Mouse (Mus musculus): ENCODE data around the gene Rnf34. TPM values are rescaled to one million over a fixed set of nuclear protein-coding genes. Genes with fewer than 3 reads are reported as not detected.

Gene Rnf34
- total RNA-seq, 2 experiments from 2014 or later = 38.9 to 40.0 TPM

GRCm38 (mm10) chr5:122863053-122863452 is 13.2 kb downstream of the Rnf34 start:
- no peak for DNase-seq
- intact Hi-C loops (cut with DNase I) = loop anchor here (10.0 kb wide), 1 partner anchor 48 kb away; no protein-coding TSS in a partner anchor

GRCm38 (mm10) chr5:122872626-122873025 is 22.8 kb downstream of the Rnf34 start:
- intact Hi-C loops (cut with DNase I) = no loop called here
- no peak for DNase-seq

GRCm38 (mm10) chr5:122873573-122873972 is 23.7 kb downstream of the Rnf34 start:
- intact Hi-C loops (cut with DNase I) = no loop called here
- DNase-seq = no peak

GRCm38 (mm10) chr5:122874359-122874758 is 24.5 kb downstream of the Rnf34 start:
- intact Hi-C loops (cut with DNase I) = no loop called here
- no peak for DNase-seq

- intact Hi-C loops (cut with DNase I) = no loop called here
- DNase-seq = no peak
Measured at GRCm38 (mm10) chr5:122876671-122877070, 26.8 kb downstream of the Rnf34 start.

- no peak for DNase-seq
- intact Hi-C loops (cut with DNase I) = no loop called here
Measured at GRCm38 (mm10) chr5:122880241-122880980, 30.6 kb downstream of the Rnf34 start.

GRCm38 (mm10) chr5:122881313-122881712 is 31.5 kb downstream of the Rnf34 start:
- peak; percentile 73 for DNase-seq
- intact Hi-C loops (cut with DNase I) = no loop called here

GRCm38 (mm10) chr5:122882256-122883050 is 32.6 kb downstream of the Rnf34 start:
- intact Hi-C loops (cut with DNase I) = no loop called here
- DNase-seq = no peak

- intact Hi-C loops (cut with DNase I) = no loop called here
- DNase-seq = no peak
Measured at GRCm38 (mm10) chr5:122883237-122883636, 33.4 kb downstream of the Rnf34 start.

GRCm38 (mm10) chr5:122883652-122884235 is 33.9 kb downstream of the Rnf34 start:
- DNase-seq = no peak
- intact Hi-C loops (cut with DNase I) = no loop called here

GRCm38 (mm10) chr5:122884594-122885348 is 34.9 kb downstream of the Rnf34 start:
- intact Hi-C loops (cut with DNase I) = no loop called here
- no peak for DNase-seq

- intact Hi-C loops (cut with DNase I) = no loop called here
- DNase-seq = no peak
Measured at GRCm38 (mm10) chr5:122887033-122887432, 37.2 kb downstream of the Rnf34 start.

GRCm38 (mm10) chr5:122887926-122888611 is 38.2 kb downstream of the Rnf34 start:
- DNase-seq = no peak
- intact Hi-C loops (cut with DNase I) = no loop called here

GRCm38 (mm10) chr5:122888612-122889214 is 38.9 kb downstream of the Rnf34 start:
- intact Hi-C loops (cut with DNase I) = no loop called here
- peak; percentile 40 for DNase-seq

- intact Hi-C loops (cut with DNase I) = no loop called here
- DNase-seq = no peak
Measured at GRCm38 (mm10) chr5:122890396-122890795, 40.5 kb downstream of the Rnf34 start.

GRCm38 (mm10) chr5:122893270-122893669 is 43.4 kb downstream of the Rnf34 start:
- no peak for DNase-seq

GRCm38 (mm10) chr5:122894007-122894637 is 44.3 kb downstream of the Rnf34 start:
- peak; percentile 71 for DNase-seq
- intact Hi-C loops (cut with DNase I) = no loop called here

More at GRCm38 (mm10) chr5:122893270-122893669, 43.4 kb downstream of the Rnf34 start:
- intact Hi-C loops (cut with DNase I) = no loop called here

- no peak for DNase-seq
- intact Hi-C loops (cut with DNase I) = no loop called here
Measured at GRCm38 (mm10) chr5:122894821-122895220, 45.0 kb downstream of the Rnf34 start.

- no peak for DNase-seq
- intact Hi-C loops (cut with DNase I) = no loop called here
Measured at GRCm38 (mm10) chr5:122898153-122898552, 48.3 kb downstream of the Rnf34 start.
